Mouse (Mus musculus) embryonic stem cell, embryonic (primary cell): ENCODE results near the gene Cyp1a1.

ENCODE experiments used
- CTCF ChIA-PET, 4 experiments: fragments of 300-600 bp in 2 of 4; fragments of 350-600 bp in 2 of 4; sonication (Branson Sonifier 250); formaldehyde crosslinking; loops; one replicate each; lab custom pipeline; 2022; ENCODE audit warnings: inconsistent platforms in 2 of 4; lab: Charles Lee
- POLR2A ChIA-PET, 4 experiments: fragments of 300-600 bp in 2 of 4; fragments of 350-600 bp in 2 of 4; sonication (Branson Sonifier 250); formaldehyde crosslinking; loops; one replicate each; lab custom pipeline; 2022; ENCODE audit warnings: antibody characterized with exemption in 4 of 4, inconsistent platforms in 1 of 4; lab: Charles Lee

Cyp1a1 gene

GRCm38 (mm10) chr9:57708068-57708719 is 20.5 kb downstream of the Cyp1a1 start, which contains the start of gene Edc3:
TSS of gene Edc3 (plus strand) at chr9:57708540.
- POLR2A ChIA-PET: interaction anchor here (0.5 to 3.3 kb wide), 51 partner anchors 9 to 1259 kb away, joined by 3 to 30 read pairs (median 3); partner anchors contain the start of genes Ppcdc (in 2 of the 4), Arid3b (in 1 of the 4), Clk3 (in 1 of the 4) and Cox5a (in 1 of the 4)
- CTCF ChIA-PET: interaction anchor here in 3 of 4 experiments (0.6 to 1.4 kb wide), 13 partner anchors 8 to 635 kb away, joined by 3 to 9 read pairs (median 3); no protein-coding TSS in a partner anchor

- ChIA-PET POLR2A (interaction anchor here (0.6 to 3.3 kb wide), 39 partner anchors 9 to 1258 kb away, joined by 3 to 30 read pairs (median 4); partner anchors contain the start of genes Ppcdc (in 2 of the 4), Arid3b (in 1 of the 4), Clk3 (in 1 of the 4) and Cox5a (in 1 of the 4)), CTCF (interaction anchor here in 3 of 4 experiments (0.6 to 1.4 kb wide), 12 partner anchors 12 to 636 kb away, joined by 3 to 9 read pairs (median 4); no protein-coding TSS in a partner anchor)
These were observed 21.1 kb downstream of the Cyp1a1 start for GRCm38 (mm10) chr9:57708720-57709274.

- ChIA-PET POLR2A (interaction anchor here in 3 of 4 experiments (0.5 to 1.4 kb wide), 11 partner anchors 10 to 1034 kb away, joined by 3 to 6 read pairs (median 3); partner anchors contain the start of genes Ppcdc (in 1 of the 3) and Rec114 (in 1 of the 3)), CTCF (interaction anchor here (0.6 to 1.9 kb wide), 11 partner anchors 31 to 1583 kb away, joined by 3 to 7 read pairs (median 3); no protein-coding TSS in a partner anchor)
These were observed 22.5 kb downstream of the Cyp1a1 start for GRCm38 (mm10) chr9:57710214-57710613.

GRCm38 (mm10) chr9:57712194-57712593 is 24.5 kb downstream of the Cyp1a1 start:
- POLR2A ChIA-PET: interaction anchor here in 2 of 4 experiments (1.0 to 1.2 kb wide), 2 partner anchors 23 to 65 kb away, joined by 3 read pairs; no protein-coding TSS in a partner anchor

DNA sequence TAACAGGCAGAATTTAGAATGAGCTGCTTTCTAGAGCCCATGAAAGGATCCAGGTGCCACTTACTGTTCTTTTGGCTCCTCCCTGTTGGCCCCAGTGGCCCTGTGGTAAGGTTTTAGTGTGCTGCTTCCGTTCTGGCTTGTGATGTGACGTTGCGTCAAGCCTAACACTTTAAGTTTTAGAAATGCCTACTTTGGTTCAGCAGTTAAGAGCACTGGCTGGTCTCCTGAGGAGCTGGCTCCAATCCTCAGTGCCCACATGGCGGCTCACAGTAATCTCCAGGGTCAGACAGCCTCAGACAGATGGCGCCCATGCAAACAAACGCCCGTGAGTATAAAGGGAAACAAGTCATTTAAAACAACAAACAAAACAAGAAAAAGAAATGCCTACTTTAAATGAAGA is 30.7 kb downstream of the Cyp1a1 start:
- ChIA-PET POLR2A (interaction anchor here in 2 of 4 experiments (1.4 to 2.5 kb wide), 3 partner anchors 10 to 11 kb away, joined by 4 to 9 read pairs (median 6); partner anchors contain the start of gene Edc3 (in 2 of the 2)), CTCF (interaction anchor here in 2 of 4 experiments (1.0 to 1.2 kb wide), 2 partner anchors 40 to 61 kb away, joined by 3 read pairs; no protein-coding TSS in a partner anchor)

More at GRCm38 (mm10) chr9:57712194-57712593, 24.5 kb downstream of the Cyp1a1 start:
- CTCF ChIA-PET: no interaction called here

DNA sequence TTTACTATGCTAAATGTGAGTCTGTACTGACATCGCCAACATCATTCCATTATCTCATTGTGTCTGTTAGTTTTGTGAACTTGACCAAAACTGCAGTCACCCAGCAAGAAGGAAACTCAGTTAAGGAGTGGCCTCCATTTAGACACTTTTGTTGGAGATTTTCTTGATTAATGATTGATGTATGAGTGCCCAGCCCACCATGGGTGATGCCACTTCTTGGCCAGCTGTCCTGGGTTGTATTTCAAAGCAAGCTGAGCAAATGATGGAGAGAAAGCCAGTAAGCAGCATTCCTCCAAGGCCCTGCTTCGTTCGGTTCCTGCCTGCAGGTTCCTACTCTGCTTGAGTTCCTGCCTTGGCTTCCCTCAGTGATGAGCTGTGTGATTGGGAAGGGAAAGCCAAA is 33.0 kb downstream of the Cyp1a1 start:
- POLR2A ChIA-PET: interaction anchor here in 1 of 4 experiments (0.8 kb wide), 1 partner anchor 12 kb away, joined by 4 read pairs; the partner anchor contains the start of gene Edc3
- CTCF ChIA-PET: interaction anchor here in 1 of 4 experiments (0.9 kb wide), 1 partner anchor 29 kb away, joined by 3 read pairs; no protein-coding TSS in a partner anchor

GRCm38 (mm10) chr9:57722371-57722770 is 34.6 kb downstream of the Cyp1a1 start:
- ChIA-PET CTCF (no interaction called here), POLR2A (no interaction called here)

DNA sequence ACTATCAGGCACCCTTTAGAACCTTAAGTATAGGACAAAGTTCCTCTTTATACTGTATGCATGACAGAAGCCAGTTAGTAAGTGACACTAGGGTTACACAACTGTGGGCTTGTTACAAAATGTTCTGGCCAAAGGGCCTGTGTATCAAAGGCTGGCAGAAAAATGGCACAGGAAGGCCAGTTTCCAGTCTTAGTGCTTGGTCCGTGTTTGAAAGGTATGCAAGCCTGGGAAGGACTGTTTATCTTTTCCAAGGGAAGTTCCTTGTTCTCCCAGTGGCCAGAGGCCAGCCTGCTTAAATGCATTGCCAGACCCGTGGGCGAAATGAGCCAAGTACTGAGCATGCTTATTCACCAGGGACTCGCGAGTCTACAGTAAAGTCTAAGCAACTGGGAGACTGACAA is 35.6 kb downstream of the Cyp1a1 start:
- ChIA-PET POLR2A (interaction anchor here in 1 of 4 experiments (1.7 kb wide), 1 partner anchor 15 kb away, joined by 3 read pairs; the partner anchor contains the start of gene Edc3), CTCF (interaction anchor here in 1 of 4 experiments (0.7 to 2.4 kb wide), 3 partner anchors 21 to 182 kb away, joined by 3 to 5 read pairs (median 4); no protein-coding TSS in a partner anchor)

DNA sequence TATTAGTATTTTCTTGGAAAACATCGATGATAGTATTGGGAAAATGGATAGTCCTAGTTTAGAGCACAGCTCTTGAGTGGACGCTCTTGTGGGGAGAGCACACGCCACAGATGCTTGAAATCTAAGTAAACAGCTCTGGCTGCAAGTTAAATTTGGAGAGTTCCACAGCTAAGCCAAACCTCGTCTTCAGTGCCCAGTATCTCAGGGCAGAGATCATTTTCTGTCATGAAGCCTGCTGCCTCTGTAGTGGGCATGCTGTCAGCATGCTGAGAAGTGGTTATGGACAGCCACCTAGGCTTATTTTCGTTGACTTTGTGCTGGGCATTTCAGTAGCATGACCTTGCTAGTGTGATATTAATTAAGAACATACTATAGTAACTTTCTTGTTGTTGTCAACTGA is 36.1 kb downstream of the Cyp1a1 start:
- POLR2A ChIA-PET: interaction anchor here in 2 of 4 experiments (0.6 to 1.7 kb wide), 3 partner anchors 16 to 203 kb away, joined by 3 read pairs; partner anchors contain the start of genes Cox5a (in 1 of the 2) and Edc3 (in 1 of the 2)
- CTCF ChIA-PET: interaction anchor here in 2 of 4 experiments (0.7 to 2.4 kb wide), 4 partner anchors 21 to 182 kb away, joined by 3 to 5 read pairs (median 4); no protein-coding TSS in a partner anchor

DNA sequence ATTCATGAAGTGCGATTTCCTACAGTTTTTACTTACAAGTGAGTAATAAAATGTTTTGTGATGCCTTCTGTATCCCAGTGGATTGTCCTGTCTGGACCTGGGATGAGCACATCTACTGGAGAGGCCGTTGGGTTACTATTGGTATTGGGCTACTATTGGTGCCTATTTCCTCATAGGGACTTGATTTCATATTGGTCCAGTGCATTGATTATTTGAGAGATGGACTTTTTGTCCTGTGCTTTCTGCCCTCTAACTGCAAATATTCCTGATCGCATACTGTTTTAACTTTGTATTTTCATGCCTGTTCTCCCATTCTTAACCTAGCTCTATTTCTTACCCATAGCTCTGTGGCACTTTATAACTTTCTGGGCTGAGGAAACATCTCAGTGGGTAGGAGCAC is 37.0 kb downstream of the Cyp1a1 start:
- POLR2A ChIA-PET: interaction anchor here in 1 of 4 experiments (1.0 kb wide), 2 partner anchors 16 to 204 kb away, joined by 3 read pairs; partner anchors contain the start of genes Cox5a and Edc3
- CTCF ChIA-PET: interaction anchor here in 1 of 4 experiments (1.5 to 2.4 kb wide), 2 partner anchors 20 to 35 kb away, joined by 3 to 5 read pairs; no protein-coding TSS in a partner anchor

DNA sequence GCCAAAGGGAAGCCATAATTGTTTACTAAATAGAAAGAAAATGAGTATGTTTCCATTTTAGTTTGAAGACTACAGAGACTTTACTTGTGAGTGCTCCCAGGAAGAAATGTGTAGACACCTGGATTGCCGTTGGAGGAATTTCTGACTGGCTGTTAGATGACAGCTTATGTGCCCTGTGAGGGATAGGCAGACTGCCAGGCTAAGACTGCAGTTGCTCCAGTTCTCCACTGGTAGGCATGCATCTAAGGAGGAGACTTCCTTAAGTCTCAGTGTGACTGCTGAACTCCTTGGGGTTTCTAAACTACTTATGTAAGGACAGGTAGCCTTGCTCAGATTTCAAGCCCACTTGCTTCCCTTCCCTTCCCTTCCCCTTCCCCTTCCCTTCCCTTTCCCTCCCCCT is 40.6 kb downstream of the Cyp1a1 start:
- POLR2A ChIA-PET: no interaction called here
- CTCF ChIA-PET: interaction anchor here in 2 of 4 experiments (0.6 to 3.0 kb wide), 3 partner anchors 16 to 256 kb away, joined by 3 to 12 read pairs (median 10); partner anchors contain the start of gene Edc3 (in 1 of the 2)

DNA sequence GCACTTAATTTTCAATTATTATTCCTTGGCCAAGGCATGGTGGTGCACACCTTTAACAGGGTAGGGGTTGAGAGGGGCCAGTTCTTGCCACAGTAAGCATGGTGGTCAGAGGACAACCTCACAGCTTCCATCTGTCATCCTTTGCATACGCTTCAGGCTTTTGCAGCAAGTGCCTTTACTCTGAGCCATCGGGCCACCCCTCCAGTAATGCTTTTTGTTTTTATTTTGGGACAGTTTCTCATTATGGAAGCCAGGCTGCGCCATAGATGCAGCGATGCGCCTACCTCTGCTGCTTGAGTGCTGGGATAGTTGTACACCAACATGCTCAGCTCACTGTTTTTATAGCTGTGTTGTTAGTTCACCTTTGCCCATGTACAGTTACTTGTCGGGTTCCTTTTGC is 45.9 kb downstream of the Cyp1a1 start:
- POLR2A ChIA-PET: interaction anchor here in 1 of 4 experiments (0.6 to 0.8 kb wide), 2 partner anchors 15 to 982 kb away, joined by 3 read pairs; no protein-coding TSS in a partner anchor
- CTCF ChIA-PET: interaction anchor here in 3 of 4 experiments (0.6 to 1.3 kb wide), 5 partner anchors 11 to 1539 kb away, joined by 3 to 7 read pairs (median 3); no protein-coding TSS in a partner anchor

- ChIA-PET POLR2A (interaction anchor here in 1 of 4 experiments (0.7 to 2.2 kb wide), 2 partner anchors 9 to 32 kb away, joined by 3 to 6 read pairs; partner anchors contain the start of gene Edc3), CTCF (interaction anchor here in 1 of 4 experiments (0.6 kb wide), 1 partner anchor 636 kb away, joined by 7 read pairs; no protein-coding TSS in a partner anchor)
These were observed 52.1 kb downstream of the Cyp1a1 start for GRCm38 (mm10) chr9:57739863-57740262.

GRCm38 (mm10) chr9:57744462-57745091 is 56.8 kb downstream of the Cyp1a1 start:
- ChIA-PET POLR2A (interaction anchor here in 3 of 4 experiments (0.7 to 6.5 kb wide), 23 partner anchors 11 to 793 kb away, joined by 3 to 46 read pairs (median 3); partner anchors contain the start of genes Clk3 (in 1 of the 3), Cox5a (in 1 of the 3), Csk (in 1 of the 3) and Snupn (in 1 of the 3)), CTCF (interaction anchor here (0.5 to 4.2 kb wide), 89 partner anchors 8 to 996 kb away, joined by 3 to 46 read pairs (median 4); partner anchors contain the start of genes Arid3b (in 2 of the 4), Cyp1a1 (in 2 of the 4), Edc3 (in 2 of the 4) and Clk3 (in 1 of the 4))

DNA sequence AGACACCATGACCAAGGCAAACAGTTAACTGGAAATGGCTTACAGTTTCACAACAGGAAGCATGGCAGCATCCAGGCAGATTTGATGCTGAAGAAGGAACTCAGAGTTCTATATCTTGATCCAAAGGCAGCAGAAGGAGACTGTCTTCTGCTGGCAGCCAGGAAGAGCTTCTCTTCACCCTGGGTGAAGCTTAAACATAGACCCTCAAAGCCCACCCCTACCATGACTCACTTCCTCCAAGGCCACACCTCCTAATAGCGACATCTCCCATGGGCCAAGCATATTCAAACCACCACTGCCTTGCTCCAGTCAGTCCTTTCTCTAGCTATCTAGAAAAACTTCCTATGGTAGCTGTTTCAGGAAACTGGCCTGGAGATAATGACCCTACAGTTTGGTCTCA is 59.3 kb downstream of the Cyp1a1 start:
- POLR2A ChIA-PET: interaction anchor here in 1 of 4 experiments (6.5 kb wide), 1 partner anchor 10 kb away, joined by 46 read pairs; no protein-coding TSS in a partner anchor
- CTCF ChIA-PET: interaction anchor here in 1 of 4 experiments (4.2 kb wide), 1 partner anchor 12 kb away, joined by 36 read pairs; no protein-coding TSS in a partner anchor

DNA sequence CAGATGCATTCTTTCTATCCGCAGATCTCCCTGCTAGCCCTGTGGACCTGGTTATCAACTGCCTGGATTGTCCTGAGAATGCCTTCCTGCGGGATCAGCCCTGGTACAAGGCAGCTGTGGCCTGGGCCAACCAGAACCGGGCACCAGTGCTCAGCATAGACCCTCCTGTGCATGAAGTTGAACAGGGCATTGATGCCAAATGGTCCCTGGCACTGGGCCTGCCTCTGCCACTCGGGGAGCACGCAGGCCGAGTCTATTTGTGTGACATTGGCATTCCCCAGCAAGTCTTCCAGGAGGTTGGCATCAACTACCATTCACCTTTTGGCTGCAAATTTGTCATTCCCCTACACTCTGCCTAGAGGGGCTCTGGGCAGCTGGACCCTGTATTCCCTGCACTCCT is 60.4 kb downstream of the Cyp1a1 start:
- CTCF ChIA-PET: no interaction called here
- POLR2A ChIA-PET: interaction anchor here in 2 of 4 experiments (0.5 to 6.5 kb wide), 6 partner anchors 9 to 248 kb away, joined by 3 to 46 read pairs (median 4); no protein-coding TSS in a partner anchor
